Mouse (Mus musculus): Measurements from ENCODE around the gene Tas2r135.

Gene Tas2r135

DNA sequence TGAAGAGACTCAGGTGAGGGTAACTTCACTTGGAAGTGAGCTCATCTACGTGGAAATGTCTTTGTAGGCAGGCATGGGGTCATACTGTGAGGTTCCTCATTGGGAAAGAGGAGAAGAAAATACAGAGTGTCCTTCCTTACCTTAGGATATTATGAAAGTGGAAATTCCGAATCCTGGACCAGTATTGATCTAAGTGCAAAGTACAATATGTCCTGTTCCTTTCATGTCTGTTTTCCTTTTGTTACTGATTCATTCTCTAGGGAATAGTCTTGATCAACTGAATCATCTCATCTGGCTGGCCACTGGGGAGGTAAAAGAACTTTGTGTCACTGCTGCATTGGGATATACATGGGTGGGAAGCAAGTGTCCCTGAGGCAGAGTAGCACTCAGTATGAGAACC lies 30.3 kb downstream of the Tas2r135 start:
- DNase-seq: no peak

GRCm38 (mm10) chr6:42441395-42441794 lies 36.2 kb downstream of the Tas2r135 start:
- no peak for DNase-seq

DNA sequence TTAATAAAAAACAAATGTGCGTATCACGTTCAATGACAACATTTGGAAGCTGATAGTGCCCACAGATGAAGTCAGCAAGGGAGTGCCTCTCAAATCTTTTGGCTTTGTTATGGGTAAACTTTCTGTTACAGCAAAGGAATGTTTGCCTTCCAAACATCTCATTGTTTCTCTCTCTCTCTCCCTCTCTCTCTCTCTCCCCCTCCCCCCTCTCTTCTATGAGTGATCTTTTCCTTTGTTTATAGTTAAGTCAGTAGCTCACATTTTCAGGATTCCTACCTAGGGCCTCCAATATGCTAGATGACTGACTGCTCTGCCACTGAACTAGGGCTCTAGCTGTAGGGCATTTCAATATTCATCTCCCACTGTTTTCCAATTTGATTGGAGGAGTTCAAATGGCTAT lies 39.3 kb downstream of the Tas2r135 start:
- no peak for DNase-seq

- no peak for DNase-seq
These were observed 42.1 kb downstream of the Tas2r135 start for GRCm38 (mm10) chr6:42447381-42447780.
